Mouse (Mus musculus) embryonic facial prominence, embryonic 15.5 days (tissue): Measurements from ENCODE around the gene Ldb3. TPM values are rescaled to one million over a fixed set of nuclear protein-coding genes. Genes with fewer than 3 reads are reported as not detected.

Experiments
- ATAC-seq: fragments of 200-750 bp; cut with Nextera tagmentation; 2 replicates; pipeline ENCODE4 v1.8.0; 2017; ENCODE audit warnings: low read depth, moderate TSS enrichment; ENCODE audit not compliant: insufficient number of reproducible peaks, low FRiP score, low TSS enrichment
- H3K27ac ChIP-seq: fragments of 300-500 bp; sonication (generic); replicated peaks from 2 replicates; pipeline ENCODE4 v1.5.1; 2015; ENCODE audit warnings: mild to moderate bottlenecking, inconsistent platforms
- H3K27me3 ChIP-seq: fragments of 300-500 bp; sonication (generic); 2 replicates; pipeline ENCODE4 v1.6.1; 2015; ENCODE audit warnings: inconsistent platforms
- H3K36me3 ChIP-seq: fragments of 300-500 bp; sonication (generic); 2 replicates; pipeline ENCODE4 v1.6.1; 2015; ENCODE audit warnings: mild to moderate bottlenecking, inconsistent platforms
- H3K4me1 ChIP-seq: fragments of 300-500 bp; sonication (generic); 2 replicates; pipeline ENCODE4 v1.6.1; 2015; ENCODE audit warnings: inconsistent platforms
- H3K4me2 ChIP-seq: fragments of 300-500 bp; sonication (generic); replicated peaks from 2 replicates; pipeline ENCODE4 v1.6.1; 2015; ENCODE audit warnings: mild to moderate bottlenecking, inconsistent platforms
- H3K4me3 ChIP-seq: fragments of 300-500 bp; sonication (generic); replicated peaks from 2 replicates; pipeline ENCODE4 v1.5.1; 2015; ENCODE audit warnings: mild to moderate bottlenecking, inconsistent platforms
- H3K9ac ChIP-seq: fragments of 300-500 bp; sonication (generic); 2 replicates; pipeline ENCODE4 v1.6.1; 2015; ENCODE audit warnings: inconsistent platforms
- H3K9me3 ChIP-seq: fragments of 300-500 bp; sonication (generic); replicated peaks from 2 replicates; pipeline ENCODE4 v1.6.1; 2016; ENCODE audit warnings: inconsistent platforms
- WGBS: fragments of 180-500 bp; shearing (Covaris S2); methylation state at CpG from one replicate; pipeline ENCODE4 v1.1.7; 2015; 5-methylcytosine and 5-hydroxymethylcytosine counted together
- polyA plus RNA-seq: library from polyadenylated mRNA; unstranded; fragments of >200 nt; fragmentation: Nextera tagmentation; extraction: Ambion mirVana; gene quantifications from 2 replicates; pipeline ENCODE4 v1.2.1, GENCODE M21; 2015

Gene Ldb3
- polyA plus RNA-seq, 1 experiment from 2014 or later: 25.9 TPM

GRCm38 (mm10) chr14:34508187-34508840, 80.2 kb downstream of the Ldb3 start:
- 0 out of 2 replicates have a peak overlapping the region, but pooled peaks have one; percentile 1 for H3K27ac ChIP-seq
- H3K4me3 ChIP-seq: no peak overlapping the region
- WGBS: 37% methylated on average over 4 of the region's 4 CpGs
- 0 out of 2 replicates have a peak, but pooled peaks have one; percentile 32 for ATAC-seq
- H3K9ac ChIP-seq: no peak overlapping the region
- no peak overlapping the region for H3K4me2 ChIP-seq
- H3K4me1 ChIP-seq: peaks cover 19% of the 10 kb centered on the region
- no peaks in the 10 kb centered on the region for H3K9me3 ChIP-seq
- no peaks in the 10 kb centered on the region for H3K36me3 ChIP-seq
- H3K27me3 ChIP-seq: no peaks in the 10 kb centered on the region

- H3K9me3 ChIP-seq: no peaks in the 10 kb centered on the region
- no peak overlapping the region for H3K4me2 ChIP-seq
- WGBS: 73% methylated on average over 7 of the region's 7 CpGs
- no peaks in the 10 kb centered on the region for H3K27me3 ChIP-seq
- no peak overlapping the region for H3K27ac ChIP-seq
- H3K36me3 ChIP-seq: no peaks in the 10 kb centered on the region
- no peak for ATAC-seq
- H3K4me3 ChIP-seq: no peak overlapping the region
- H3K9ac ChIP-seq: no peak overlapping the region
- peaks cover 20% of the 10 kb centered on the region for H3K4me1 ChIP-seq
Observed at GRCm38 (mm10) chr14:34505309-34505708, 83.2 kb downstream of the Ldb3 start.

GRCm38 (mm10) chr14:34504377-34504776, 84.1 kb downstream of the Ldb3 start:
- H3K36me3 ChIP-seq: no peaks in the 10 kb centered on the region
- H3K4me3 ChIP-seq: no peak overlapping the region
- peaks cover 30% of the 10 kb centered on the region for H3K4me1 ChIP-seq
- H3K9me3 ChIP-seq: no peaks in the 10 kb centered on the region
- H3K27me3 ChIP-seq: no peaks in the 10 kb centered on the region
- WGBS: 64% methylated on average over 5 of the region's 5 CpGs
- H3K4me2 ChIP-seq: no peak overlapping the region
- no peak overlapping the region for H3K9ac ChIP-seq
- peak overlapping the region; percentile 97; the same call in 1 of the 2 replicates for H3K27ac ChIP-seq
- ATAC-seq: no peak

GRCm38 (mm10) chr14:34503759-34504158, 84.7 kb downstream of the Ldb3 start:
- Histone ChIP-seq H3K9me3 (no peaks in the 10 kb centered on the region), H3K27ac (peak overlapping the region; percentile 97), H3K27me3 (no peaks in the 10 kb centered on the region), H3K36me3 (no peaks in the 10 kb centered on the region), H3K4me1 (peaks cover 35% of the 10 kb centered on the region), H3K9ac (no peak overlapping the region), H3K4me3 (peak overlapping the region; percentile 86; the same call in 1 of the 2 replicates), H3K4me2 (peak overlapping the region; percentile 60)
- no peak for ATAC-seq
- 35% methylated on average over 6 of the region's 6 CpGs for WGBS

GRCm38 (mm10) chr14:34503325-34503647, 85.2 kb downstream of the Ldb3 start, which contains the start of gene Bmpr1a:
Bmpr1a (minus strand) TSS chr14:34503341.
- no peaks in the 10 kb centered on the region for H3K9me3 ChIP-seq
- peak within 1 kb of the TSS; percentile 93 for H3K9ac ChIP-seq
- peak within 1 kb of the TSS; percentile 86 for H3K4me3 ChIP-seq
- H3K4me2 ChIP-seq: peak within 1 kb of the TSS; percentile 60
- WGBS: 5% methylated on average over 15 of the region's 15 CpGs
- H3K36me3 ChIP-seq: no peaks in the 10 kb centered on the region
- peak within 1 kb of the TSS; percentile 97 for H3K27ac ChIP-seq
- peaks cover 34% of the 10 kb centered on the region for H3K4me1 ChIP-seq
- no peak; the same call in 1 of the 2 replicates for ATAC-seq
- H3K27me3 ChIP-seq: no peaks in the 10 kb centered on the region

- ATAC-seq: peak; percentile 90
- H3K9ac ChIP-seq: peak overlapping the region; percentile 93
- no peaks in the 10 kb centered on the region for H3K36me3 ChIP-seq
- H3K4me1 ChIP-seq: peaks cover 32% of the 10 kb centered on the region
- H3K9me3 ChIP-seq: no peaks in the 10 kb centered on the region
- H3K4me2 ChIP-seq: peak overlapping the region; percentile 60
- under 1% methylated on average over 74 of the region's 115 CpGs for WGBS
- peak overlapping the region; percentile 86 for H3K4me3 ChIP-seq
- H3K27me3 ChIP-seq: no peaks in the 10 kb centered on the region
- H3K27ac ChIP-seq: peak overlapping the region; percentile 97
Observed at GRCm38 (mm10) chr14:34502475-34503324, 85.8 kb downstream of the Ldb3 start.

GRCm38 (mm10) chr14:34501804-34502474, 86.5 kb downstream of the Ldb3 start:
- H3K4me2 ChIP-seq: peak overlapping the region; percentile 51
- H3K36me3 ChIP-seq: no peaks in the 10 kb centered on the region
- no peaks in the 10 kb centered on the region for H3K9me3 ChIP-seq
- peak; percentile 53 for ATAC-seq
- WGBS: under 1% methylated on average over 64 of the region's 77 CpGs
- peaks cover 38% of the 10 kb centered on the region for H3K4me1 ChIP-seq
- peak overlapping the region; percentile 86 for H3K4me3 ChIP-seq
- peak overlapping the region; percentile 93 for H3K9ac ChIP-seq
- no peaks in the 10 kb centered on the region for H3K27me3 ChIP-seq
- peak overlapping the region; percentile 96 for H3K27ac ChIP-seq

GRCm38 (mm10) chr14:34501447-34501803, 87.1 kb downstream of the Ldb3 start:
- ATAC-seq: no peak
- H3K4me3 ChIP-seq: peak overlapping the region; percentile 86
- H3K4me1 ChIP-seq: peaks cover 40% of the 10 kb centered on the region
- peak overlapping the region; percentile 93 for H3K9ac ChIP-seq
- peak overlapping the region; percentile 51 for H3K4me2 ChIP-seq
- peak overlapping the region; percentile 96 for H3K27ac ChIP-seq
- no peaks in the 10 kb centered on the region for H3K9me3 ChIP-seq
- no peaks in the 10 kb centered on the region for H3K27me3 ChIP-seq
- under 1% methylated on average over 16 of the region's 16 CpGs for WGBS
- H3K36me3 ChIP-seq: no peaks in the 10 kb centered on the region

GRCm38 (mm10) chr14:34500309-34500708, 88.2 kb downstream of the Ldb3 start:
- H3K27ac ChIP-seq: no peak overlapping the region
- 9% methylated on average over 4 of the region's 4 CpGs for WGBS

GRCm38 (mm10) chr14:34499664-34500063, 88.8 kb downstream of the Ldb3 start:
- Histone ChIP-seq H3K9me3 (no peaks in the 10 kb centered on the region), H3K9ac (no peak overlapping the region), H3K27me3 (no peaks in the 10 kb centered on the region), H3K4me3 (no peak overlapping the region), H3K27ac (no peak overlapping the region), H3K36me3 (no peaks in the 10 kb centered on the region), H3K4me1 (peaks cover 50% of the 10 kb centered on the region), H3K4me2 (peak overlapping the region; percentile 51; the same call in 1 of the 2 replicates)
- WGBS: 50% methylated on average over 4 of the region's 4 CpGs
- no peak for ATAC-seq

More at GRCm38 (mm10) chr14:34500309-34500708, 88.2 kb downstream of the Ldb3 start:
- Histone ChIP-seq H3K9ac (no peak overlapping the region), H3K4me2 (peak overlapping the region; percentile 51), H3K4me3 (peak overlapping the region; percentile 86), H3K27me3 (no peaks in the 10 kb centered on the region), H3K36me3 (no peaks in the 10 kb centered on the region), H3K9me3 (no peaks in the 10 kb centered on the region), H3K4me1 (peaks cover 50% of the 10 kb centered on the region)
- ATAC-seq: no peak

GRCm38 (mm10) chr14:34497346-34497745, 91.1 kb downstream of the Ldb3 start:
- Histone ChIP-seq H3K4me1 (peaks cover 41% of the 10 kb centered on the region), H3K36me3 (no peaks in the 10 kb centered on the region), H3K27me3 (no peaks in the 10 kb centered on the region), H3K9me3 (no peaks in the 10 kb centered on the region), H3K9ac (no peak overlapping the region), H3K4me3 (no peak overlapping the region), H3K27ac (no peak overlapping the region), H3K4me2 (no peak overlapping the region)
- 61% methylated on average over 3 of the region's 3 CpGs for WGBS
- no peak for ATAC-seq
